In the genomic region with DNA sequence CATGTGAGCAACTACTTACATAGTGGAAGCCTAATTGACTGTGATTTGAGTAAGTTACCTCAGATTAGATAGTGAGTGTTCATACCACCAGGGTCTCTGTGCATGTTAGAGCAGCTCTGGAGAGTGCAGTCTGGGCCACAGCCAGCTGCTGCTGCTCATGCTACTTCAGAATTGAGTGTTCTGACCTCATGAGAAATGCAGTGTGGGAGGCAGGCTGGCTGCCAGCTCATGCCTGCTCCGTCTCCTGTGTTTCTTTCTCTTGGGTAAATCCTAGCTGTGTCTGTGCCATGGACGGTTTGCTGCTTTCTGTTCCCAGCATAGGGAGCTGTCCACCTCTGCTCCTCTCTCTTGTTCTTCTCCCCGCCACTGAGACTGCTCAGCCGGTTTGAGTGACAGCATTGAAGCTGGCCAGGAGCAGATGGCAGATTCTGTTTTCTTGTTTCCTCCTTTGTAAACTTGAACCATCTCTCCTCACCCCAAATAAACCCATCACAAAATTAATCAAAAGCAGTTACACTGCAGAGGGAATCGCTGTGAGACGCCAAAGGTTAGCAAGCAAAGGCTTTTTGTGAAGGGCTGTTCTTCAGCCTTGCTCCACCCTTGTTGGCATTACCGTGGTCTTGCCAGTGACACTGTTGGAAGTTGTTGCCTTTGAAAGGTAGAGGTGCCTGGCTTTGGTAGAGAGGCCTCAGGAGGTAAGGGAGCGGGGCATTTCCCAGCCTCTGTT, we compare ENCODE assay signal across 9 mouse cellular contexts. TPM values are rescaled to one million over a fixed set of nuclear protein-coding genes. Genes with fewer than 3 reads are reported as not detected.
A peak's percentile ranks its signal among the peaks of the same experiment; 100 is the strongest.
DNase-seq lines count a peak whose midpoint lies in the region; ATAC-seq and TF ChIP-seq lines count a peak whose summit lies in the region.
"Had no signal": no experiment of that assay in that cellular context is flagged by ENCODE, and none has a peak within 500 bp of the region (broad histone marks: within the 10 kb centered on the region; RNA-seq: fewer than 3 reads in every experiment).

No protein-coding gene starts in this region.

- TF ChIP-seq EP300 in liver, embryonic 14.5 days (IDR thresholded peaks at IDR 0.05; ENCODE audit: low read depth) = no peak

- H3K27me3 ChIP-seq in embryonic facial prominence, embryonic 10.5 days (replicated peaks; ENCODE audit: low read depth, poor library complexity, severe bottlenecking) = no peaks in the 10 kb centered on the region
- no peaks in the 10 kb centered on the region for H3K27me3 ChIP-seq in heart, embryonic 10.5 days (ENCODE audit: insufficient read depth, poor library complexity, severe bottlenecking)
- no peaks in the 10 kb centered on the region for H3K27me3 ChIP-seq in liver, embryonic 14.5 days (ENCODE audit: control insufficient read depth, insufficient read depth, low read length)

- peak overlapping the region; percentile 11 for H3K4me2 ChIP-seq in liver, embryonic 14.5 days (ENCODE audit: low read depth)

- no peak for ATAC-seq in liver, embryonic 14.5 days (ENCODE audit: insufficient read depth)

- no peaks in the 10 kb centered on the region for H3K9me3 ChIP-seq in embryonic facial prominence, embryonic 10.5 days
- H3K9me3 ChIP-seq in heart, embryonic 10.5 days = no peaks in the 10 kb centered on the region
- H3K9me3 ChIP-seq in liver, embryonic 14.5 days (ENCODE audit: control insufficient read depth, low read length) = no peaks in the 10 kb centered on the region

- no peak overlapping the region for H3K4me3 ChIP-seq in embryonic facial prominence, embryonic 10.5 days
- peak overlapping the region; percentile 16; the same call in 1 of the 2 replicates for H3K4me3 ChIP-seq in heart, embryonic 10.5 days
- H3K4me3 ChIP-seq in liver, embryonic 14.5 days (ENCODE audit: insufficient read depth in 1 of 2, low read depth in 2 of 2, low read length in 2 of 2) = no peak overlapping the region
- H3K4me3 ChIP-seq in olfactory bulb, adult 2 months (ENCODE audit: insufficient read depth, low read depth, low read length) = peak overlapping the region; percentile 13
- H3K4me3 ChIP-seq: erythroblast, embryonic 14.5 days had no signal

- peak; percentile 44 for DNase-seq in A20 (ENCODE audit: low read depth, low spot score)
- DNase-seq in R1 (ENCODE audit: low read depth, low spot score) = peak; percentile 69
- DNase-seq in embryonic facial prominence, embryonic 10.5 days (ENCODE audit: low spot score) = no peak
- DNase-seq in heart, embryonic 10.5 days (ENCODE audit: low spot score) = no peak
- peak; percentile 64 to 69 for DNase-seq in kidney, adult 8-10 months
- DNase-seq in liver, embryonic 14.5 days (ENCODE audit: low read depth in 3 of 3, low spot score in 3 of 3) = no peak
- DNase-seq in c-Kit-positive CD71-positive TER-119-positive erythroid progenitor cells, embryonic 14.5 days (ENCODE audit: low spot score) = no peak

- TF ChIP-seq POLR2A in olfactory bulb, adult 2 months (IDR thresholded peaks at IDR 0.05; ENCODE audit: insufficient read depth, low read depth, low read length) = no peak

- H3K36me3 ChIP-seq in embryonic facial prominence, embryonic 10.5 days (replicated peaks) = no peaks in the 10 kb centered on the region; the same call in 1 of the 2 replicates
- no peaks in the 10 kb centered on the region for H3K36me3 ChIP-seq in heart, embryonic 10.5 days
- H3K36me3 ChIP-seq in liver, embryonic 14.5 days (replicated peaks; ENCODE audit: control insufficient read depth, insufficient read depth, low read depth) = no peaks in the 10 kb centered on the region

- TF ChIP-seq CTCF in liver, embryonic 14.5 days (IDR thresholded peaks at IDR 0.05; ENCODE audit: low read depth) = no peak
- no peak for TF ChIP-seq CTCF in olfactory bulb, adult 2 months (IDR thresholded peaks at IDR 0.05; ENCODE audit: insufficient read depth, low read depth, low read length)

- H3K4me1 ChIP-seq in embryonic facial prominence, embryonic 10.5 days = peaks cover 72% of the 10 kb centered on the region
- H3K4me1 ChIP-seq in heart, embryonic 10.5 days = peaks cover 86% of the 10 kb centered on the region
- peaks cover 0 to 58% of the 10 kb centered on the region in 2 experiments; a peak in 3 of 4 replicates for H3K4me1 ChIP-seq in liver, embryonic 14.5 days (replicated peaks; ENCODE audit: control insufficient read depth in 2 of 2, insufficient read depth in 2 of 2, low read length in 1 of 2)
- H3K4me1 ChIP-seq in olfactory bulb, adult 2 months (ENCODE audit: control insufficient read depth, insufficient read depth, low read length) = peaks cover 68% of the 10 kb centered on the region

- WGBS in embryonic facial prominence, embryonic 10.5 days = 55% methylated on average over 8 of the region's 8 CpGs
- 45% methylated on average over 8 of the region's 8 CpGs for WGBS in heart, embryonic 10.5 days
- WGBS in liver, embryonic 14.5 days (ENCODE audit: insufficient replicate concordance) = 35% methylated on average over 8 of the region's 8 CpGs
- WGBS in olfactory bulb, adult 2 months = 4% methylated on average over 8 of the region's 8 CpGs

- 0 out of 2 replicates have a peak overlapping the region, but pooled peaks have one; percentile 8 for H3K27ac ChIP-seq in embryonic facial prominence, embryonic 10.5 days (replicated peaks)
- peak overlapping the region; percentile 59 for H3K27ac ChIP-seq in heart, embryonic 10.5 days
- no peak overlapping the region for H3K27ac ChIP-seq in liver, embryonic 14.5 days
- H3K27ac ChIP-seq in olfactory bulb, adult 2 months (ENCODE audit: insufficient read depth, low read depth, low read length) = peak overlapping the region; percentile 96

- no peak overlapping the region for H3K9ac ChIP-seq in liver, embryonic 14.5 days (replicated peaks)

RNA-seq across cellular contexts. Expression of a gene that starts 10.5 kb away (rescaled TPM):
- polyA plus RNA-seq in embryonic facial prominence, embryonic 10.5 days (2016; fragmentation: Nextera tagmentation; extraction: Ambion mirVana) = 66.2 and 71.7 TPM in 2 replicates
- 45.3 and 58.3 TPM in 2 replicates for polyA plus RNA-seq in heart, embryonic 10.5 days (2016; fragmentation: Nextera tagmentation; extraction: Ambion mirVana)
- polyA plus RNA-seq in liver, embryonic 14.5 days (2012; rRNA removed) = 8.6 and 10.0 TPM in 2 replicates
- polyA plus RNA-seq in liver, embryonic 14.5 days (2014; fragmentation: Nextera tagmentation; extraction: Ambion mirVana) = 24.3 and 26.3 TPM in 2 replicates
- polyA plus RNA-seq in olfactory bulb, adult 2 months (2012; ENCODE audit: insufficient read depth, insufficient read length, low replicate concordance, missing spikeins) = not detected in 2 replicates

Comparison
In these comparisons a context has a peak if more than half of its experiments do, and no peak if none do; other contexts are left out.
1. DNase-seq: peak in A20 (single experiment), R1 (single experiment) and kidney, adult 8-10 months (2 of 2); none in embryonic facial prominence, embryonic 10.5 days (single experiment), heart, embryonic 10.5 days (single experiment), liver, embryonic 14.5 days (0 of 3) and c-Kit-positive CD71-positive TER-119-positive erythroid progenitor cells, embryonic 14.5 days (single experiment).
2. H3K4me3 ChIP-seq: peak in heart, embryonic 10.5 days (single experiment) and olfactory bulb, adult 2 months (single experiment); none in embryonic facial prominence, embryonic 10.5 days (single experiment) and liver, embryonic 14.5 days (0 of 2).